Mouse (Mus musculus) midbrain, postnatal 0 days (tissue): ENCODE data around the gene Cma1. TPM values are rescaled to one million over a fixed set of nuclear protein-coding genes. Genes with fewer than 3 reads are reported as not detected.

Experiments used
- ATAC-seq: fragments of 200-750 bp; cut with Nextera tagmentation; 2 replicates; pipeline ENCODE4 v1.8.0; 2017; ENCODE audit warnings: moderate number of reproducible peaks, mild to moderate bottlenecking, moderate TSS enrichment, moderate library complexity; ENCODE audit not compliant: low FRiP score
- DNase-seq: peaks from one replicate; pipeline ENCODE4 v3.0.0-alpha.2; 2015; ENCODE audit warnings: low spot score
- H3K27ac ChIP-seq: fragments of 300-500 bp; sonication (generic); 2 replicates; pipeline ENCODE4 v1.5.1; 2014; ENCODE audit warnings: low read depth, mild to moderate bottlenecking, low read length, mixed read lengths
- H3K27me3 ChIP-seq: fragments of 300-500 bp; sonication (generic); 2 replicates; pipeline ENCODE4 v1.6.1; 2014; ENCODE audit warnings: low read length, control low read depth, mixed read lengths; ENCODE audit not compliant: insufficient read depth
- H3K36me3 ChIP-seq: fragments of 300-500 bp; sonication (generic); 2 replicates; pipeline ENCODE4 v1.6.1; 2014; ENCODE audit warnings: low read length, control low read depth, mixed read lengths; ENCODE audit not compliant: insufficient read depth
- H3K4me1 ChIP-seq: fragments of 300-500 bp; sonication (generic); 2 replicates; pipeline ENCODE4 v1.6.1; 2014; ENCODE audit warnings: mild to moderate bottlenecking, control low read depth, antibody characterized with exemption, low read length, mixed read lengths; ENCODE audit not compliant: insufficient read depth
- H3K4me2 ChIP-seq: fragments of 300-500 bp; sonication (generic); 2 replicates; pipeline ENCODE4 v1.6.1; 2014; ENCODE audit warnings: low read depth, mild to moderate bottlenecking, low read length, mixed read lengths; ENCODE audit not compliant: poor library complexity, severe bottlenecking
- H3K4me3 ChIP-seq: fragments of 300-500 bp; sonication (generic); 2 replicates; pipeline ENCODE4 v1.5.1; 2014; ENCODE audit warnings: low read depth, mild to moderate bottlenecking, low read length, moderate library complexity
- H3K9ac ChIP-seq: fragments of 300-500 bp; sonication (generic); replicated peaks from 2 replicates; pipeline ENCODE4 v1.6.1; 2014; ENCODE audit warnings: mild to moderate bottlenecking, low read length, moderate library complexity, mixed read lengths; ENCODE audit not compliant: poor library complexity, severe bottlenecking
- H3K9me3 ChIP-seq: fragments of 300-500 bp; sonication (generic); 2 replicates; pipeline ENCODE4 v1.6.1; 2016; ENCODE audit warnings: low read length, control low read depth
- CTCF ChIP-seq: IDR thresholded peaks from 2 replicates; pipeline ENCODE4 v1.5.1; 2016; ENCODE audit warnings: antibody characterized with exemption, mild to moderate bottlenecking
- WGBS: fragments of 180-500 bp; shearing (Covaris S2); extraction: QIAGEN DNeasy Blood & Tissue Kit; methylation state at CpG from one replicate; pipeline ENCODE4 v1.1.7; 2014; 5-methylcytosine and 5-hydroxymethylcytosine counted together
- polyA plus RNA-seq: library from polyadenylated mRNA; unstranded; fragments of >200 nt; fragmentation: Nextera tagmentation; extraction: Ambion mirVana; gene quantifications from 2 replicates; pipeline ENCODE4 v1.2.1, GENCODE M21; 2015
- total RNA-seq: library from RNA; depleted of rRNA; stranded (reverse); fragments of >200 nt; gene quantifications from 2 replicates; pipeline ENCODE4 v1.2.3, GENCODE M21; 2014

Gene Cma1
- total and polyA plus RNA-seq, 2 experiments from 2014 or later: 1.7 to 2.7 TPM

GRCm38 (mm10) chr14:55943601-55944000 lies 874 bp downstream of the Cma1 start:
- ATAC-seq (no peak), DNase-seq (no peak)
- Histone ChIP-seq H3K27me3 (no peaks in the 10 kb centered on the region), H3K4me2 (no peak overlapping the region), H3K36me3 (no peaks in the 10 kb centered on the region), H3K27ac (no peak overlapping the region), H3K9me3 (no peaks in the 10 kb centered on the region), H3K9ac (no peak overlapping the region), H3K4me3 (no peak overlapping the region), H3K4me1 (no peaks in the 10 kb centered on the region)
- WGBS: 88% methylated on average over 11 of the region's 11 CpGs
- TF ChIP-seq CTCF: no peak

GRCm38 (mm10) chr14:55940070-55940800 lies 4.2 kb downstream of the Cma1 start:
- WGBS: 56% methylated on average over 7 of the region's 7 CpGs
- ATAC-seq: peak; percentile 31; the same call in 1 of the 2 replicates
- Histone ChIP-seq H3K4me1 (no peaks in the 10 kb centered on the region), H3K27me3 (no peaks in the 10 kb centered on the region), H3K9ac (no peak overlapping the region), H3K4me3 (no peak overlapping the region), H3K36me3 (no peaks in the 10 kb centered on the region), H3K4me2 (no peak overlapping the region), H3K9me3 (no peaks in the 10 kb centered on the region), H3K27ac (no peak overlapping the region)
- TF ChIP-seq CTCF: peak; percentile 52
- DNase-seq: peak; percentile 29

GRCm38 (mm10) chr14:55933586-55933985 lies 10.9 kb downstream of the Cma1 start:
- Histone ChIP-seq H3K4me2 (no peak overlapping the region), H3K36me3 (no peaks in the 10 kb centered on the region), H3K9me3 (no peaks in the 10 kb centered on the region), H3K27ac (no peak overlapping the region), H3K4me1 (no peaks in the 10 kb centered on the region), H3K4me3 (no peak overlapping the region), H3K9ac (no peak overlapping the region), H3K27me3 (no peaks in the 10 kb centered on the region)
- no peak for TF ChIP-seq CTCF
- ATAC-seq (no peak), DNase-seq (peak; percentile 12)
- 62% methylated on average over 7 of the region's 7 CpGs for WGBS

GRCm38 (mm10) chr14:55929263-55929997 lies 15.0 kb downstream of the Cma1 start:
- DNase-seq (no peak), ATAC-seq (no peak)
- H3K4me2 ChIP-seq: no peak overlapping the region
- TF ChIP-seq CTCF: no peak
- H3K9ac ChIP-seq: no peak overlapping the region
- no peak overlapping the region for H3K4me3 ChIP-seq
- H3K36me3 ChIP-seq: no peaks in the 10 kb centered on the region
- H3K27me3 ChIP-seq: no peaks in the 10 kb centered on the region
- no peak overlapping the region for H3K27ac ChIP-seq
- no peaks in the 10 kb centered on the region for H3K9me3 ChIP-seq
- WGBS: 84% methylated on average over 12 of the region's 12 CpGs
- no peaks in the 10 kb centered on the region for H3K4me1 ChIP-seq

- no peak overlapping the region for H3K27ac ChIP-seq
- H3K4me2 ChIP-seq: no peak overlapping the region
- DNase-seq (no peak), ATAC-seq (no peak)
- no peaks in the 10 kb centered on the region for H3K27me3 ChIP-seq
- no peak for TF ChIP-seq CTCF
- no peaks in the 10 kb centered on the region for H3K36me3 ChIP-seq
- no peak overlapping the region for H3K4me3 ChIP-seq
- no peaks in the 10 kb centered on the region for H3K9me3 ChIP-seq
- no peak overlapping the region for H3K9ac ChIP-seq
- 93% methylated on average over 4 of the region's 4 CpGs for WGBS
- H3K4me1 ChIP-seq: no peaks in the 10 kb centered on the region
Observed at GRCm38 (mm10) chr14:55926847-55927246, 17.6 kb downstream of the Cma1 start.
